Mouse (Mus musculus) lung, postnatal 0 days (tissue): ENCODE data around the gene Trappc2l. TPM values are rescaled to one million over a fixed set of nuclear protein-coding genes. Genes with fewer than 3 reads are reported as not detected.

Experiments
- ATAC-seq: fragments of 200-750 bp; cut with Nextera tagmentation; 2 replicates; pipeline ENCODE4 v1.8.0; 2017; ENCODE audit warnings: moderate library complexity
- DNase-seq: peaks from one replicate; pipeline ENCODE4 v3.0.0-alpha.2; 2016; ENCODE audit warnings: low spot score
- H3K27ac ChIP-seq: fragments of 300-500 bp; sonication (generic); 2 replicates; pipeline ENCODE4 v1.5.1; 2014; ENCODE audit warnings: antibody characterized with exemption, mild to moderate bottlenecking, low read length, mixed read lengths
- H3K27me3 ChIP-seq: fragments of 300-500 bp; sonication (generic); replicated peaks from 2 replicates; pipeline ENCODE4 v1.6.1; 2014; ENCODE audit warnings: low read length, mixed read lengths; ENCODE audit not compliant: insufficient read depth
- H3K36me3 ChIP-seq: fragments of 300-500 bp; sonication (generic); 2 replicates; pipeline ENCODE4 v1.6.1; 2014; ENCODE audit warnings: low read length, mixed read lengths; ENCODE audit not compliant: insufficient read depth
- H3K4me1 ChIP-seq: fragments of 300-500 bp; sonication (generic); 2 replicates; pipeline ENCODE4 v1.6.1; 2014; ENCODE audit warnings: antibody characterized with exemption, low read depth, low read length, mixed read lengths; ENCODE audit not compliant: insufficient read depth
- H3K4me2 ChIP-seq: fragments of 300-500 bp; sonication (generic); replicated peaks from 2 replicates; pipeline ENCODE4 v1.6.1; 2014; ENCODE audit warnings: low read depth, mild to moderate bottlenecking, low read length, moderate library complexity, mixed read lengths
- H3K4me3 ChIP-seq: fragments of 300-500 bp; sonication (generic); 2 replicates; pipeline ENCODE4 v1.5.1; 2014; ENCODE audit warnings: low read depth, low read length
- H3K9ac ChIP-seq: fragments of 300-500 bp; sonication (generic); replicated peaks from 2 replicates; pipeline ENCODE4 v1.6.1; 2014; ENCODE audit warnings: low read depth, mild to moderate bottlenecking
- H3K9me3 ChIP-seq: fragments of 300-500 bp; sonication (generic); 2 replicates; pipeline ENCODE4 v1.6.1; 2016; ENCODE audit warnings: low read length, mixed read lengths
- CTCF ChIP-seq: IDR thresholded peaks from 2 replicates; pipeline ENCODE4 v1.5.1; 2016; ENCODE audit warnings: antibody characterized with exemption, mild to moderate bottlenecking
- EP300 ChIP-seq: IDR thresholded peaks from 2 replicates; pipeline ENCODE4 v1.6.1; 2016; ENCODE audit warnings: antibody characterized with exemption, mild to moderate bottlenecking, control low read depth
- WGBS: fragments of 180-500 bp; shearing (Covaris S2); extraction: QIAGEN DNeasy Blood & Tissue Kit; methylation state at CpG from one replicate; pipeline ENCODE4 v1.1.7; 2014; 5-methylcytosine and 5-hydroxymethylcytosine counted together
- polyA plus RNA-seq: library from polyadenylated mRNA; unstranded; fragments of >200 nt; fragmentation: Nextera tagmentation; extraction: Ambion mirVana; gene quantifications from 2 replicates; pipeline ENCODE4 v1.2.1, GENCODE M21; 2015

Gene Trappc2l
- polyA plus RNA-seq, 1 experiment from 2014 or later = 70.0 TPM

DNA sequence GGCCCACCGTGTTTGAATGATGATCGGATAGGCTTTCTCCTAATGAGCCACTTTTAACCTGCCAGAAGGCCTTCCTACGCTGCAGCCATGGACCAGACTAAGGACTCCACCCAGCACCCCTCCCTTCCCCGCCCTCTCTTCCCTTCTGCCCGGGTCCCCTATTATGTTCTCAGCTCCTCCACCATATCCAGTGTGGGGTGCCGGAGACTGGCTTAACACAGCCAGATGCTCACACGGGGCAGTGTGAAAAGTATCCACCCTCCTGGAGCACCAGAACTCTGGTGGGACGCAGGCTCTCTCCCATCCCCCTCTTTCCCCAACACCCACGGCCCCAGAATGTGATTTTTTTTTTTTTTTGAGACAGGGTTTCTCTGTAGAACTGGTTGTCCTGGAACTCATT is 37.9 kb upstream of the Trappc2l start:
- WGBS = 64% methylated on average over 9 of the region's 9 CpGs
- peaks cover 27% of the 10 kb centered on the region; the same call in 1 of the 2 replicates for H3K4me1 ChIP-seq
- H3K4me2 ChIP-seq = no peak overlapping the region
- H3K27me3 ChIP-seq = no peaks in the 10 kb centered on the region
- no peak for TF ChIP-seq CTCF
- no peak for TF ChIP-seq EP300
- H3K9ac ChIP-seq = no peak overlapping the region
- ATAC-seq (no peak), DNase-seq (no peak)
- no peaks in the 10 kb centered on the region for H3K36me3 ChIP-seq
- H3K4me3 ChIP-seq = no peak overlapping the region
- H3K9me3 ChIP-seq = no peaks in the 10 kb centered on the region
- H3K27ac ChIP-seq = no peak overlapping the region

DNA sequence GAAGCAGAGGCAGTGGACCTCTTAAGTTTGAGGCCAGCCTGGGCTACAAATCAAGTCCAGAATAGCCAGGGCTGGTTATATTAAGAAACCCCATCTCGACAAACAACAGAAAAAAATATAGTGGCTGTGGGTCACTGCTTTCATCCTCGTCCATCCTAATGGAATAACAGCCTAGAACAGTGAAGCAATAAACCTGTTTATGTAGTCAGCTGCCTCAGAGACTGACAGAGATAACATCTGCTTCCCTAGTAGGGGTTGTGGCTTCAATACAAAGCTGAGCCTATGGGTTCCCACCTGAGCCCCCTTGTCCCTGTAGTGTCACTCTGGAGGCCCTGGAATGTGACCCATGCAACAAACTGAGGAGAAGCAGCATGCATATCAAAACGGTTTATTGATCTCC is 37.2 kb upstream of the Trappc2l start:
- DNase-seq (no peak), ATAC-seq (no peak)
- Histone ChIP-seq H3K4me3 (no peak overlapping the region), H3K9ac (no peak overlapping the region), H3K36me3 (no peaks in the 10 kb centered on the region), H3K27ac (no peak overlapping the region), H3K4me1 (peaks cover 21% of the 10 kb centered on the region; the same call in 1 of the 2 replicates), H3K9me3 (no peaks in the 10 kb centered on the region), H3K4me2 (no peak overlapping the region), H3K27me3 (no peaks in the 10 kb centered on the region)
- TF ChIP-seq EP300 (no peak), CTCF (no peak)
- WGBS = 33% methylated on average over 3 of the region's 3 CpGs

DNA sequence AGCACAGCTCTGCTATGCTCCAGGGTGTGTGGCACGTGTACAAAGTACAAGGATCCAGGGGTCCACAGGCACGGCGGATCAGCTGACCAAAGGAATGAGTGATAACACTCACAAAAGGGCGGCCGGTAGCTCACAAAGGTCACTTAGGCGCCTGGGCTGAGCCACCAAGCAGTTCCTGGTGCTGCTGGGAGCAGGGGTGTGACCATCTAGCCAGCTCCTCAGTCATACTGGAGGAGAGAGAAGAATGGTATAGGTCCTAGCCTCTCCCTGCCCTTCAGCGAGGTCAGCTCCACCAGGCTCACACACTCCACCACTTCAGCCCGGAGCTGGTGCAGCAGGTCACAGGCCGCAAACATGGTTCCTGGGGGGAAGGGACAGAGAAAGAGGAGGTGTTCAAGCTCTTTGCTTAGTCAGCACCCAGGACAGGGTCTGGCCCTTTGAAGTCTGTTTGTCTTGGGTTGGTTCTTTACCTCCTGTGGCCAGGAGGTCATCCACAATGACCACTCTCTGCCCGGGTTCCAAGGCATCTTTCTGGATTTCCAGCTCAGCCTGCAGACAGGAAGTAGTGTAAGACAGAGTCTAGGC is 36.7 kb upstream of the Trappc2l start:
- 35% methylated on average over 10 of the region's 10 CpGs for WGBS

DNA sequence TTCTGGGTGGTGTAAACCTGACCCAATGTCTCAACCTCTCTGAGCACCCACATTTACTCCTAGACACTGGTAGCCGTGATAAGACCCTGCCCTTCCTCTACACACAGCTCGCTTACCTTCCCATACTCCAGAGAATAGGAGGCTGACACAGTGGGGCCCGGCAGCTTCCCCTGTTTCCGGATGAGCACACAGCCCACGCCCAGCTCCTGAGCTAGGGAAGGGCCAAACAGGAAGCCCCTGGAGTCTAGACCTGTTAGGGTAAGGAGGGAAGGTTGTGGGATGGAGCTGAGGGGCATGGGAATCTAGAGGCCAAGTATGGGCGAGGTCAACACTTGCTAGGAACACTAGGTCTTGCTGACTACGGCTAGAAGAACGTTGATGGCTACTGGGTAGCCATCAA is 36.2 kb upstream of the Trappc2l start:
- no peaks in the 10 kb centered on the region for H3K9me3 ChIP-seq
- peak overlapping the region; percentile 95 for H3K4me2 ChIP-seq
- peak overlapping the region; percentile 44 for H3K27ac ChIP-seq
- H3K4me1 ChIP-seq = peaks cover 21% of the 10 kb centered on the region; the same call in 1 of the 2 replicates
- WGBS = 37% methylated on average over 8 of the region's 8 CpGs
- TF ChIP-seq EP300 = no peak
- no peak for TF ChIP-seq CTCF
- H3K9ac ChIP-seq = no peak overlapping the region
- H3K27me3 ChIP-seq = no peaks in the 10 kb centered on the region
- peak; percentile 20 for ATAC-seq
- DNase-seq = no peak
- no peaks in the 10 kb centered on the region for H3K36me3 ChIP-seq
- H3K4me3 ChIP-seq = no peak overlapping the region

More for the DNA sequence above, 36.7 kb upstream of the Trappc2l start:
- H3K27me3 ChIP-seq = no peaks in the 10 kb centered on the region
- peak overlapping the region; percentile 44 for H3K27ac ChIP-seq
- H3K9ac ChIP-seq = no peak overlapping the region
- ATAC-seq (no peak), DNase-seq (no peak)
- H3K9me3 ChIP-seq = no peaks in the 10 kb centered on the region
- H3K36me3 ChIP-seq = no peaks in the 10 kb centered on the region
- peaks cover 21% of the 10 kb centered on the region; the same call in 1 of the 2 replicates for H3K4me1 ChIP-seq
- H3K4me2 ChIP-seq = peak overlapping the region; percentile 95; the same call in 1 of the 2 replicates
- H3K4me3 ChIP-seq = no peak overlapping the region
- TF ChIP-seq EP300 (no peak), CTCF (no peak)

DNA sequence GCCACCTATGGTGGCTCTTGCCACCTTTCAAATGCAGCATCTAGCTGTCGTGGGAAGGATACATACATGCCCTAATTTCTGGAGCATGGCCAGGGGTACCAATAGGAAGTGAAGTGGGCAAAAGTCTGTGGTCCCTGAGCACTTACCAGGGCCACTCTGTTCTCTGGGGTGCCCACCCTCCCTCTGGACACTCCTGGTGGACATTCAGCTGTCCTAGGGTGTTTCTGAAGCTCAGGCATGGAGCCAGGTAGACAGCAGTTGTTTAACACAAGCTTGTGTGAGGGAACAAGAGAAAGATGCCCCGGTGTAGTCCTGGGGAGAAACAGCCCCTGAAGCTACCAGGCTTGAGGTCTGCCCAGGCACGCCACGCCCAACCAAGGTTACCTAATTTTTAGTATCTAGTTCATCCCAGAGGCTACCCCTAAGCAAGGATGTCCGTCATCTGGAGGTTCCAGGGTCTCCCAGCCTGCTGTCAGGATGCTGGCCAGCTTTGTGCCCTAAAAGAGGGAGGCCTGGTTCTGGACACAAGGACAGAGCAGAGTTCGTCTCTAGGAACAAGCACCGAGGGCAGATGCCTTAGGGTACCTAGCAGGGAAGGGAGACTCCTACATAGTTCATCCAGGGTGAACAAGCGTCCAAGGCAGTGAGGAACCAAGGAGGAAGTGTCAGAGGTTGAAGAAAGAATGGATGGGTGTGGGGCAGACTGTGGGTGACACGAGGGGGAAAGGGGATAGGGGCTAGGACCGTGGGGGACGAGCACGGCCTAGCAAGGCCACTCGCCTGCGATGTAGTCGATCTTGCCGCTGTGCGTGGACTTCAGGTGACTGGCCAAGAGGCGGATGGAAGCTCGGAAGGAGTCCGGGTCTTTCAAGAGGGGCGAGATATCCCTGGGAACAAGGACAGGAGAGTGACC is 35.4 kb upstream of the Trappc2l start:
- WGBS = 12% methylated on average over 21 of the region's 21 CpGs
- Histone ChIP-seq H3K4me1 (peaks cover 21% of the 10 kb centered on the region; the same call in 1 of the 2 replicates), H3K27ac (peak overlapping the region; percentile 68), H3K36me3 (no peaks in the 10 kb centered on the region), H3K9me3 (no peaks in the 10 kb centered on the region), H3K4me2 (peak overlapping the region; percentile 95), H3K9ac (peak overlapping the region; percentile 63), H3K4me3 (peak overlapping the region; percentile 61), H3K27me3 (no peaks in the 10 kb centered on the region)
- ATAC-seq (peak; percentile 6), DNase-seq (no peak)
- TF ChIP-seq EP300 (no peak), CTCF (no peak)

DNA sequence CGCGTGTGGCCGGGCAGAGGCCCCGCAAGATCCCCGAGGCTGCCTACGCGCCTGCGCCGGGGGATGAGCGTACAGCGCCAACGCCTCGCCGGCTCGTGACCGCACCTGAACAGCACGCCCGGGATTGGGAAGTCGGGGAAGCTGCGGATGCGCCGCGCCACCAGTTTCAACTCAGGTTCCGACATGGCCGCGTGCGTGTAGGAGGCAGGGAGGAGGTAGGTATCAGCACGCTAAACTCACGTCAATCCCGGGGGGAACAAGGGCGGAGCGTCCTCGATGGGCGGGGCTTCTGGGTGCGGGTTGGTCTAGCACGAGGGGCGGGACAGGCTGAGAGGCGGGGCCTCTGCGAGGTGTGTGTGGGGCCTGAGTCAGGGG is 34.8 kb upstream of the Trappc2l start, which contains the start of gene Aprt:
Gene Aprt, minus strand, starts transcription at position 262 of the 375 bp plus-strand sequence.
- WGBS = 3% methylated on average over 38 of the region's 39 CpGs

More for the DNA sequence above, 34.8 kb upstream of the Trappc2l start, which contains the start of gene Aprt:
- Histone ChIP-seq H3K4me2 (peak within 1 kb of the TSS; percentile 95), H3K27me3 (no peaks in the 10 kb centered on the region), H3K36me3 (no peaks in the 10 kb centered on the region), H3K9ac (peak within 1 kb of the TSS; percentile 63), H3K4me1 (peaks cover 21% of the 10 kb centered on the region; the same call in 1 of the 2 replicates), H3K27ac (peak within 1 kb of the TSS; percentile 68), H3K4me3 (peak within 1 kb of the TSS; percentile 61), H3K9me3 (no peaks in the 10 kb centered on the region)
- DNase-seq (peak; percentile 95), ATAC-seq (peak; percentile 94)
- no peak for TF ChIP-seq EP300
- TF ChIP-seq CTCF = no peak
